Comparison of ENCODE assay signal across 8 mouse cellular contexts in genomic region chr15:96287369-96287975, GRCm38 (mm10). TPM values are rescaled to one million over a fixed set of nuclear protein-coding genes. Genes with fewer than 3 reads are reported as not detected.
A peak's percentile ranks its signal among the peaks of the same experiment; 100 is the strongest.
DNase-seq lines count a peak whose midpoint lies in the region; ATAC-seq lines count a peak whose summit lies in the region.

Arid2 (plus strand) TSS chr15:96287518.

- H3K27ac ChIP-seq in hindbrain, embryonic 14.5 days = peak within 1 kb of the TSS; percentile 100

- peaks cover 26% of the 10 kb centered on the region for H3K4me1 ChIP-seq in hindbrain, embryonic 14.5 days (replicated peaks; ENCODE audit: control insufficient read depth, insufficient read depth, low read length)

- peak within 1 kb of the TSS; percentile 100 for H3K9ac ChIP-seq in hindbrain, embryonic 14.5 days

- H3K36me3 ChIP-seq in hindbrain, embryonic 14.5 days (replicated peaks; ENCODE audit: control insufficient read depth, insufficient read depth) = 0 out of 2 replicates have a peak, but pooled peaks cover 7% of the 10 kb centered on the region

- peak within 1 kb of the TSS; percentile 96 for H3K4me3 ChIP-seq in hindbrain, embryonic 14.5 days (replicated peaks; ENCODE audit: low read length)

- DNase-seq in NIH3T3 (ENCODE audit: low read depth) = peak; percentile 85
- DNase-seq in cerebellum, postnatal 14 days = peak; percentile 80
- DNase-seq in gastrocnemius, adult 18-20 months (ENCODE audit: low spot score) = peak; percentile 61
- peak; percentile 66 for DNase-seq in hindbrain, embryonic 14.5 days (ENCODE audit: low spot score)
- DNase-seq in left cerebral cortex, adult 8-10 months (ENCODE audit: low spot score in 2 of 2) = peak; percentile 28 to 71
- peak; percentile 67 to 68 for DNase-seq in right cerebral cortex, postnatal 10 days (ENCODE audit: low spot score in 2 of 2)
- peak; percentile 68 to 72 for DNase-seq in urinary bladder, postnatal 36 days (ENCODE audit: low spot score in 2 of 2)

- peak; percentile 15; the same call in 1 of the 2 replicates for ATAC-seq in hindbrain, embryonic 14.5 days (ENCODE audit: low FRiP score)
- ATAC-seq in megakaryocyte, adult 5-6 weeks (ENCODE audit: poor library complexity, severe bottlenecking) = 0 out of 2 replicates have a peak, but pooled peaks have one; percentile 4

- whole genome bisulfite sequencing in hindbrain, embryonic 14.5 days = under 1% methylated on average over 43 of the region's 67 CpGs

- H3K9me3 ChIP-seq in hindbrain, embryonic 14.5 days (ENCODE audit: control insufficient read depth, low read length) = no peaks in the 10 kb centered on the region

- H3K4me2 ChIP-seq in hindbrain, embryonic 14.5 days (replicated peaks) = peak within 1 kb of the TSS; percentile 94

- H3K27me3 ChIP-seq in hindbrain, embryonic 14.5 days (ENCODE audit: control insufficient read depth, insufficient read depth, low read length) = no peaks in the 10 kb centered on the region

RNA-seq across cellular contexts. Expression of gene Arid2, which starts in this region (rescaled TPM):
- total RNA-seq in gastrocnemius, adult 18-20 months (2021) = 10 to 100 TPM; 10.5 to 12.0 TPM
- polyA plus RNA-seq in hindbrain, embryonic 14.5 days (2014; fragmentation: Nextera tagmentation; extraction: Ambion mirVana) = 23.2 and 23.7 TPM in 2 replicates
- 10 to 100 TPM; 28.3 to 35.3 (median 31.5) TPM for total RNA-seq in left cerebral cortex, adult 8-10 months (2022)
- 39.0 and 44.5 TPM in 2 replicates for total RNA-seq in megakaryocyte, adult 5-6 weeks (2015)
- 28.5 and 36.2 TPM in 2 replicates for total RNA-seq in megakaryocyte, adult 5-6 weeks (2017)

Comparison
In these comparisons a context has a peak if more than half of its experiments do, and no peak if none do; other contexts are left out.
1. Peak in every context shown above with its lines: DNase-seq, ATAC-seq, H3K4me3 ChIP-seq and H3K27ac ChIP-seq.